Mouse (Mus musculus) adrenal gland, adult 18-20 months (tissue): ENCODE results near the gene Map7. TPM values are rescaled to one million over a fixed set of nuclear protein-coding genes. Genes with fewer than 3 reads are reported as not detected.

Source experiments
- DNase-seq, 2 experiments: peaks; one replicate each; pipeline ENCODE4 v3.0.0; 2021 to 2022; ENCODE audit warnings: low spot score in 2 of 2
- total RNA-seq, 2 experiments: library from RNA; stranded (reverse); gene quantifications; 1 replicate in 1 of 2; 2 replicates in 1 of 2; pipeline ENCODE4 v1.2.3; 2021

Map7 gene
- total RNA-seq, 2 experiments from 2014 or later, result 17.6 to 20.6 TPM

GRCm38 (mm10) chr10:20220443-20221071 is 72.3 kb downstream of the Map7 start:
- no peak for DNase-seq

- no peak for DNase-seq
Measured at GRCm38 (mm10) chr10:20222011-20222410, 73.7 kb downstream of the Map7 start.

- no peak for DNase-seq
Measured at GRCm38 (mm10) chr10:20226728-20227127, 78.5 kb downstream of the Map7 start.

GRCm38 (mm10) chr10:20230026-20230425 is 81.8 kb downstream of the Map7 start:
- no peak for DNase-seq

- no peak for DNase-seq
Measured at GRCm38 (mm10) chr10:20233451-20233850, 85.2 kb downstream of the Map7 start.

- no peak for DNase-seq
Measured at GRCm38 (mm10) chr10:20234466-20234865, 86.2 kb downstream of the Map7 start.

- DNase-seq, result no peak
Measured at GRCm38 (mm10) chr10:20235656-20236055, 87.4 kb downstream of the Map7 start.

- DNase-seq, result no peak
Measured at GRCm38 (mm10) chr10:20236241-20236640, 88.0 kb downstream of the Map7 start.

- DNase-seq, result no peak
Measured at GRCm38 (mm10) chr10:20238281-20238680, 90.0 kb downstream of the Map7 start.

GRCm38 (mm10) chr10:20240858-20241257 is 92.6 kb downstream of the Map7 start:
- no peak for DNase-seq

- no peak for DNase-seq
Measured at GRCm38 (mm10) chr10:20243321-20243720, 95.0 kb downstream of the Map7 start.

- DNase-seq, result no peak
Measured at GRCm38 (mm10) chr10:20245082-20245481, 96.8 kb downstream of the Map7 start.

GRCm38 (mm10) chr10:20249091-20249490 is 100.8 kb downstream of the Map7 start:
- DNase-seq, result no peak

- DNase-seq, result no peak
Measured at GRCm38 (mm10) chr10:20255579-20255978, 107.3 kb downstream of the Map7 start.

- DNase-seq, result no peak
Measured at GRCm38 (mm10) chr10:20257054-20257643, 108.9 kb downstream of the Map7 start.

GRCm38 (mm10) chr10:20257721-20258720 is 109.8 kb downstream of the Map7 start:
- DNase-seq, result no peak

GRCm38 (mm10) chr10:20259476-20259875 is 111.2 kb downstream of the Map7 start:
- no peak for DNase-seq

- DNase-seq, result no peak
Measured at GRCm38 (mm10) chr10:20262896-20263295, 114.6 kb downstream of the Map7 start.

GRCm38 (mm10) chr10:20264479-20264878 is 116.2 kb downstream of the Map7 start:
- DNase-seq, result no peak

- DNase-seq, result no peak
Measured at GRCm38 (mm10) chr10:20267032-20267431, 118.8 kb downstream of the Map7 start.

GRCm38 (mm10) chr10:20268945-20269344 is 120.7 kb downstream of the Map7 start:
- DNase-seq, result no peak

- DNase-seq, result no peak
Measured at GRCm38 (mm10) chr10:20272380-20272779, 124.1 kb downstream of the Map7 start.
